Mouse (Mus musculus) stomach, embryonic 16.5 days (tissue): ENCODE data around the gene Dek. TPM values are rescaled to one million over a fixed set of nuclear protein-coding genes. Genes with fewer than 3 reads are reported as not detected.

Source experiments
- ATAC-seq: fragments of 200-750 bp; cut with Nextera tagmentation; 2 replicates; pipeline ENCODE4 v1.8.0; 2017; ENCODE audit warnings: moderate number of reproducible peaks, moderate TSS enrichment; ENCODE audit not compliant: insufficient read depth, low FRiP score
- H3K27ac ChIP-seq: fragments of 300-500 bp; sonication (generic); 2 replicates; pipeline ENCODE4 v1.5.1; 2014; ENCODE audit warnings: low read length
- H3K27me3 ChIP-seq: fragments of 300-500 bp; sonication (generic); 2 replicates; pipeline ENCODE4 v1.6.1; 2014; ENCODE audit warnings: low read length, control low read depth, mixed read lengths; ENCODE audit not compliant: control insufficient read depth, insufficient read depth
- H3K36me3 ChIP-seq: fragments of 300-500 bp; sonication (generic); 2 replicates; pipeline ENCODE4 v1.6.1; 2014; ENCODE audit warnings: low read length; ENCODE audit not compliant: control insufficient read depth, insufficient read depth
- H3K4me1 ChIP-seq: fragments of 300-500 bp; sonication (generic); 2 replicates; pipeline ENCODE4 v1.6.1; 2014; ENCODE audit warnings: low read length, control low read depth, mixed read lengths; ENCODE audit not compliant: control insufficient read depth, insufficient read depth
- H3K4me2 ChIP-seq: fragments of 300-500 bp; sonication (generic); 2 replicates; pipeline ENCODE4 v1.6.1; 2014; ENCODE audit warnings: low read depth, low read length, mixed read lengths
- H3K4me3 ChIP-seq: fragments of 300-500 bp; sonication (generic); replicated peaks from 2 replicates; pipeline ENCODE4 v1.5.1; 2014; ENCODE audit warnings: mild to moderate bottlenecking, low read length
- H3K9ac ChIP-seq: fragments of 300-500 bp; sonication (generic); 2 replicates; pipeline ENCODE4 v1.6.1; 2014; ENCODE audit warnings: low read length
- H3K9me3 ChIP-seq: fragments of 300-500 bp; sonication (generic); replicated peaks from 2 replicates; pipeline ENCODE4 v1.6.1; 2016; ENCODE audit warnings: low read length, control low read depth; ENCODE audit not compliant: control insufficient read depth
- WGBS: fragments of 180-500 bp; shearing (Covaris S2); extraction: QIAGEN DNeasy Blood & Tissue Kit; methylation state at CpG from one replicate; pipeline ENCODE4 v1.1.7; 2014; 5-methylcytosine and 5-hydroxymethylcytosine counted together
- polyA plus RNA-seq: library from polyadenylated mRNA; unstranded; fragments of >200 nt; fragmentation: Nextera tagmentation; extraction: Ambion mirVana; gene quantifications from 2 replicates; pipeline ENCODE4 v1.2.1, GENCODE M21; 2015

Gene Dek
- polyA plus RNA-seq, 1 experiment from 2014 or later: 199 TPM

- Histone ChIP-seq H3K36me3 (no peaks in the 10 kb centered on the region), H3K4me3 (no peak overlapping the region), H3K9ac (no peak overlapping the region), H3K4me2 (no peak overlapping the region), H3K4me1 (no peaks in the 10 kb centered on the region), H3K27ac (no peak overlapping the region), H3K9me3 (no peaks in the 10 kb centered on the region; the same call in 1 of the 2 replicates), H3K27me3 (no peaks in the 10 kb centered on the region)
- WGBS: 71% methylated on average over 6 of the region's 6 CpGs
- no peak for ATAC-seq
Measured at GRCm38 (mm10) chr13:47142764-47143163, 36.8 kb upstream of the Dek start.

- Histone ChIP-seq H3K27ac (no peak overlapping the region), H3K27me3 (no peaks in the 10 kb centered on the region), H3K36me3 (no peaks in the 10 kb centered on the region), H3K4me1 (no peaks in the 10 kb centered on the region), H3K4me3 (no peak overlapping the region), H3K9me3 (no peaks in the 10 kb centered on the region; the same call in 1 of the 2 replicates), H3K4me2 (no peak overlapping the region), H3K9ac (no peak overlapping the region)
- WGBS: 77% methylated on average over 7 of the region's 7 CpGs
- ATAC-seq: no peak
Measured at GRCm38 (mm10) chr13:47135741-47136140, 29.7 kb upstream of the Dek start.

GRCm38 (mm10) chr13:47134836-47135235, 28.8 kb upstream of the Dek start:
- H3K9ac ChIP-seq: no peak overlapping the region
- H3K27ac ChIP-seq: no peak overlapping the region
- 82% methylated on average over 7 of the region's 7 CpGs for WGBS
- no peaks in the 10 kb centered on the region for H3K27me3 ChIP-seq
- H3K9me3 ChIP-seq: no peaks in the 10 kb centered on the region; the same call in 1 of the 2 replicates
- H3K4me1 ChIP-seq: no peaks in the 10 kb centered on the region
- no peak overlapping the region for H3K4me3 ChIP-seq
- H3K4me2 ChIP-seq: no peak overlapping the region
- H3K36me3 ChIP-seq: no peaks in the 10 kb centered on the region
- ATAC-seq: no peak

DNA sequence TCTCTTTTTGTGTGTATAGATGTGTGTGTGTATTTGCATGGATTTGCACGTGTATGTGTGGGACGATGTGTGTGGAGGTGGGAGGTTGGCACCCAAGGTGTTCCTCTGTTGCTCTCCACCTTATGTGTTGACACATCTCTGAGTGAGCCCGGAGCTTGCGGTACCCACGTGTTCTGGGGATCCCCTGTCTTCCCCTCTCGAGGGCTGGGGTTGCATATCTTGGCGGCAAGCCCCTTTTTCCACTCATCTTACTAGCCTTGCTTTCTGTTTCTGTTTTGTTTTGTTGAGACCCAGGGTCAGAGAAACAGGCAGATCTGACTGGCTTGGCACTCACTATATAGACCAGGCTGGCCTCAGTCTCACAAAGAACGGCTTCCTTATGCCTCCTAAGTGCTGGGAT, 27.1 kb upstream of the Dek start:
- Histone ChIP-seq H3K36me3 (no peaks in the 10 kb centered on the region), H3K27me3 (no peaks in the 10 kb centered on the region), H3K9me3 (no peaks in the 10 kb centered on the region), H3K4me1 (no peaks in the 10 kb centered on the region), H3K4me3 (no peak overlapping the region), H3K4me2 (no peak overlapping the region), H3K27ac (no peak overlapping the region), H3K9ac (no peak overlapping the region)
- 86% methylated on average over 8 of the region's 8 CpGs for WGBS
- no peak for ATAC-seq

DNA sequence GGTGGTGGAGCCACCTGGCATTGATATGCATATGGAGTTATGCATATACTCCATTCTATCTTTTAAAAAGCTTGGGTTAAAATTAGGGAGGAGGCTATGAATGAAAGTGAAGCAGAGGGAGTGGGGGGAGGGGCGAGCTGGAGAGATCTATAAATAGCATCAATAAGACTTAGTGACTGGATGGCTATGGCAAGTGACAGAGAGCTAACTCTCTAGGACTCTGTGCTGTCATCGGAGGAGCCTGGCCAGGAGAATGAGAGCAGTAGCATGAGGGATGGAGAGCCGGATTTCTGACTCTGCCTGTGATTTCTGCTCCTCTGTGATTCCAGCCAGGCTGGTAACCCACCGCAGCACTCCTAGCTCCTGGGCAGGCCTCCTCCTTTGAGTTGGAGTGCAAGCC, 23.1 kb upstream of the Dek start:
- Histone ChIP-seq H3K27me3 (no peaks in the 10 kb centered on the region), H3K36me3 (no peaks in the 10 kb centered on the region), H3K4me1 (no peaks in the 10 kb centered on the region), H3K9me3 (no peaks in the 10 kb centered on the region), H3K4me3 (no peak overlapping the region), H3K9ac (no peak overlapping the region), H3K27ac (no peak overlapping the region), H3K4me2 (no peak overlapping the region)
- 55% methylated on average over 4 of the region's 4 CpGs for WGBS
- ATAC-seq: no peak

DNA sequence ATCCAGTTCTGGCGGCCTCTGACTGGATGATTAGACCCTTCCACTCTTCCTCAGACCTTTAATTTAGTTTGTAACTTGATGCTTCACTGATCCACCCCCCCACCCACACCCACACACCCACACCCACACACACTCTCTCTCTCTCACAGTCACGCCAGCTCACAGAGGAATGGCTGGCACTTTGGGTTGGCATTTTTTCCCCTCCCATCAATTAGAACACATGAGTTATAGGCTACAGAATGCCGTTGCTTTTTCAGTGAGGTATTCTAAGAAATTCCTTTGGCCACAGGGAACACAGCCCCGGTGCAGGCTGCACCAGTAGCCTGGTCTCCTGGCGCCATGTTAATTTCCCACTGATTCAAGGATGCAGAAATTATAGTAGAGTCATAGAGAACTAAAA, 19.6 kb upstream of the Dek start:
- H3K9ac ChIP-seq: no peak overlapping the region

GRCm38 (mm10) chr13:47124986-47125385, 19.0 kb upstream of the Dek start:
- Histone ChIP-seq H3K4me1 (0 out of 2 replicates have a peak, but pooled peaks cover 4% of the 10 kb centered on the region), H3K27ac (no peak overlapping the region), H3K4me2 (no peak overlapping the region), H3K4me3 (no peak overlapping the region), H3K9me3 (no peaks in the 10 kb centered on the region), H3K27me3 (peaks cover 9% of the 10 kb centered on the region; the same call in 1 of the 2 replicates), H3K9ac (no peak overlapping the region), H3K36me3 (no peaks in the 10 kb centered on the region)
- 86% methylated on average over 6 of the region's 6 CpGs for WGBS
- no peak for ATAC-seq

More for the DNA sequence above, 19.6 kb upstream of the Dek start:
- no peaks in the 10 kb centered on the region for H3K36me3 ChIP-seq
- H3K9me3 ChIP-seq: no peaks in the 10 kb centered on the region
- H3K4me3 ChIP-seq: no peak overlapping the region
- WGBS: 73% methylated on average over 5 of the region's 5 CpGs
- ATAC-seq: no peak
- H3K27me3 ChIP-seq: peaks cover 9% of the 10 kb centered on the region; the same call in 1 of the 2 replicates
- H3K4me1 ChIP-seq: 0 out of 2 replicates have a peak, but pooled peaks cover 4% of the 10 kb centered on the region
- no peak overlapping the region for H3K4me2 ChIP-seq
- H3K27ac ChIP-seq: no peak overlapping the region

GRCm38 (mm10) chr13:47124449-47124848, 18.4 kb upstream of the Dek start:
- no peak overlapping the region for H3K4me2 ChIP-seq
- WGBS: 50% methylated on average over 3 of the region's 3 CpGs
- no peak overlapping the region for H3K4me3 ChIP-seq
- peak; percentile 29; the same call in 1 of the 2 replicates for ATAC-seq
- no peak overlapping the region for H3K9ac ChIP-seq
- 0 out of 2 replicates have a peak, but pooled peaks cover 4% of the 10 kb centered on the region for H3K4me1 ChIP-seq
- H3K9me3 ChIP-seq: no peaks in the 10 kb centered on the region
- H3K27me3 ChIP-seq: peaks cover 9% of the 10 kb centered on the region; the same call in 1 of the 2 replicates
- no peak overlapping the region for H3K27ac ChIP-seq
- H3K36me3 ChIP-seq: no peaks in the 10 kb centered on the region

DNA sequence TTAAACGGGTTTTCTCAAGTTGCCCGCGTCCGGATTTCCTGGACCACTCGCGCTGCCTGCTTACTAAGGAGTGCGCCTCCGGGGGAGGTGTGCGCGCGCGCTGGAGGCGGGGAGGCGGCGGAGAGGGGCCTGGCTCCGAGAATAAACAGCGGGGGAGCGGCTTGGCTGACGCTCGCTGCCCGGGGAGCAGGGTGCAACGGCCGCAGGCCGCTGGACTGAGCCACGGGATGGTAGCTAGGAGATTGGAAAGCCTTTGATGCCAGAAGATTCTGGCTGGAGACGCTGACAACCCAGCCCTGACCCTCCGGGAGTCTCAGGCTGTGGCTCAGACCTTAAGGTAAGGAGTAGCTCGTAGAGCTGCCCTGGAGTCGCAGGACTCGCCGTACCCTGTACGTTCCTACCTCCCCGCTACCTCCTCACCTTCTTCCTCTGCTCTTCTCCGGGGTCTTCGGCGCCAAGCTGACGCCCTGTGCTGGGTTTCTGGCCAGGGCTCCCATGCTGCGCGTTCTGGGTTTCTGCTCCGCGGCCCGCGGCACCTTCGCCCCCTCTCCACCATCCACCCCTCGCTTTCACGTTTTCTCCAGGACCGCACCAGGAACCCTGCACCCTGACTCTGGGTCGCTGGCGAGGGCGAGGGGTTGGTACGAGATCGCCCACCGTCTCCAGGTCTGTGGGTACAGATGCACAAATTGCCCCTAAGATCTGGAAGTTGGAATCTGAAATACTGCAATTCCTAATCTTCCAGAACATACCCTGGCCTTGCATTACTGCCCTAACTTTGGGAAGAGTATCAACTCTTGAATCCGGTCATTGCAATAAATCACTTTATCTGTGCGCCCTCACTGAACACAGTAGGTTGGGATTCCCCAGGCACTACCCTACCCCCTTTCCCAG, 16.8 kb upstream of the Dek start, which contains the start of gene Rnf144b:
TSS of gene Rnf144b (plus strand) at position 120 of the 894 bp plus-strand sequence.
- Histone ChIP-seq H3K4me3 (peak within 1 kb of the TSS; percentile 62), H3K27me3 (peaks cover 9% of the 10 kb centered on the region; the same call in 1 of the 2 replicates), H3K27ac (no peak within 1 kb of the TSS), H3K36me3 (no peaks in the 10 kb centered on the region), H3K4me2 (peak within 1 kb of the TSS; percentile 97), H3K4me1 (0 out of 2 replicates have a peak, but pooled peaks cover 4% of the 10 kb centered on the region), H3K9me3 (no peaks in the 10 kb centered on the region), H3K9ac (peak within 1 kb of the TSS; percentile 70)
- 2% methylated on average over 55 of the region's 55 CpGs for WGBS
- no peak; the same call in 1 of the 2 replicates for ATAC-seq
